Mouse (Mus musculus) monocyte, adult 59 days (primary cell): Measurements from ENCODE around the gene Vmn1r200. TPM values are rescaled to one million over a fixed set of nuclear protein-coding genes. Genes with fewer than 3 reads are reported as not detected.

Experiments used
- total RNA-seq, 2 experiments: library from RNA; stranded (reverse); gene quantifications; one replicate each; pipeline ENCODE4 v1.2.4; 2023

The Vmn1r200 gene
- total RNA-seq = not detected

DNA sequence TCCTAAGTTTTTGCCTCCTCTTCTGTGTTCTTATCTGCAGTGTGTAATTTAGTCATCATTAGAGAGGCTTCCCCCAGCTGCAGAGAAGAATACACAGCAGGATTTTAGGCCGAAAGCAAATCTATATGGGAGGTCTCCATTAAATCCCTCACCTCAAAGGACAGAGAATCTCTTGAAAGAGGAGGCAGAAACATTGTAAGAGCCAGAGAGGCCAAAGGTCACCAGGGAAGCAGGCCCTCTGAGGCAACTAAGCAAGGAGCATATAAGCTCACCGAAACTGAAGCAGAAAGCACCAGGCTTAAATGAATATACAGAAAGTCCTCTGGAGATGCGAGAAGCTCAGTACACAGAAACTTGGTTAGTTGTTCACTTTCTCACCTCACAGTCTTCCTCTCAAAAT is at the start of gene Vmn1r200:
TSS of gene Vmn1r200 (plus strand) at position 301 of the 400 bp plus-strand sequence.

DNA sequence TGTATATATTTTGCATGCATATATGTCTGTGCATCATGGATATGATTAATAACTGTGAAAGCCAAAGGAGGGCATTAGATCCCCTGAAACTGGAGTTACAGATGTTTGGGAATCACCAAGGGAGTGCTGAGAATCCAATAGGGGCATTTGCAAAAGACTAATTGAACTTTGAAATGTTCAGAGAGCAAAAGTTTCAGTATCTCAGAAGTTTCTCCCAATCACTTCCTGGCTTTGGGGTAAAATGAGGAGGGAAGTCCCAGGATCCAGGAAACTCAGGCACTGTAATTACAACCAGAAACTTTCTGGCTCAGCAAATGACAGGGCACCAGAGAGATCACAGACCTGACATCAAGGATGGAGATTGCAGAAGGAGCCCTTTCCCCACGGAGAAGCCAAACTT is 40.1 kb upstream of the Vmn1r200 start, which contains the start of gene Vmn1r198:
TSS of gene Vmn1r198 (plus strand) at position 301 of the 400 bp plus-strand sequence.

DNA sequence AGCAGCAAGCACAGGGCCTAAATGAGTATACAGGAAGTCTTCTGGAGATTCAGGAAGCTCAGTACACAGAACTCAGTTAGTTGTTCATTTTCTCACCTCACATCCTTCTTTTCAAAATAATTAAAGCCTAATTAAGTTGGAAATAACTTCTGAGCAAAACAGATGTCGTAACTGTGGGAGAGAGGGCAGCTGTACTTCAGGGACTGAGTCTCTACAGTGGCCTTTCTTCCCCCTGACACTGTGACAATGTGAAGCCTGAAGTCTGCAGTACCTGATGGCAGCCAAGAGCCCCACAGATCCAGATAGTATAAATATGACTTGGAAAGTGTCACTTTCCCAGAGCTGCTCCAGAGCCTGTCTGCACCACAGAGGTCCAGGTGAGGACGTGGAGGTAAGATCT is 10.7 kb upstream of the Vmn1r200 start, which contains the start of gene Vmn1r199:
TSS of gene Vmn1r199 (plus strand) at position 301 of the 400 bp plus-strand sequence.

Other genes with a start within 250 kb of the Vmn1r200 start
- not detected for gene Vmn1r191, start 206.4 kb upstream of the Vmn1r200 start, total RNA-seq
- not detected for gene Vmn1r192, start 199.2 kb upstream of the Vmn1r200 start, total RNA-seq
- not detected for gene Vmn1r193, start 167.2 kb upstream of the Vmn1r200 start, total RNA-seq
- not detected for gene Vmn1r194, start 146.2 kb upstream of the Vmn1r200 start, total RNA-seq
- not detected for gene Vmn1r195, start 119.9 kb upstream of the Vmn1r200 start, total RNA-seq
- gene Vmn1r196, start 100.5 kb upstream of the Vmn1r200 start, total RNA-seq = not detected
- gene Vmn1r197, start 65.8 kb upstream of the Vmn1r200 start, total RNA-seq = not detected
- gene Vmn1r198, start 40.0 kb upstream of the Vmn1r200 start, total RNA-seq = not detected
- gene Vmn1r199, start 10.6 kb upstream of the Vmn1r200 start, total RNA-seq = not detected
- gene Vmn1r201, start 81.5 kb downstream of the Vmn1r200 start, total RNA-seq = not detected
- gene Vmn1r202, start 115.0 kb downstream of the Vmn1r200 start, total RNA-seq = not detected
- not detected for gene Vmn1r203, start 127.7 kb downstream of the Vmn1r200 start, total RNA-seq
- not detected for gene Vmn1r204, start 162.8 kb downstream of the Vmn1r200 start, total RNA-seq
- not detected for gene Vmn1r205, start 202.6 kb downstream of the Vmn1r200 start, total RNA-seq
- not detected for gene Vmn1r206, start 233.9 kb downstream of the Vmn1r200 start, total RNA-seq